7 mouse cellular contexts compared by ENCODE assay signal in genomic region chr19:10880975-10881425, GRCm38 (mm10). TPM values are rescaled to one million over a fixed set of nuclear protein-coding genes. Genes with fewer than 3 reads are reported as not detected.
DNase-seq lines count a peak whose midpoint lies in the region; ATAC-seq and TF ChIP-seq lines count a peak whose summit lies in the region.

No protein-coding gene starts in this region.

- H3K27me3 ChIP-seq in spleen, adult 2 months (ENCODE audit: control insufficient read depth, insufficient read depth, low read length) = no peaks in the 10 kb centered on the region
- H3K27me3 ChIP-seq in neural tube, embryonic 13.5 days = no peaks in the 10 kb centered on the region

- no peak for DNase-seq in spleen, adult 2 months (ENCODE audit: low read depth in 1 of 2, low spot score in 2 of 2)
- DNase-seq in spleen, postnatal 4 days (ENCODE audit: low spot score in 2 of 2) = no peak
- DNase-seq in retina, postnatal 1 day = no peak
- no peak for DNase-seq in layer of hippocampus, adult 8-10 months (ENCODE audit: low spot score in 2 of 2)

- 2% methylated on average over 13 of the region's 14 CpGs for WGBS in spleen, adult 2 months
- 0% methylated on average over 13 of the region's 14 CpGs for WGBS in neural tube, embryonic 13.5 days

- TF ChIP-seq POLR2A in spleen, adult 2 months (IDR thresholded peaks at IDR 0.05; ENCODE audit: low read depth, low read length) = no peak

- peak overlapping the region; percentile 39; the same call in 1 of the 2 replicates for H3K27ac ChIP-seq in spleen, adult 2 months (ENCODE audit: insufficient read depth, low read length)
- H3K27ac ChIP-seq in neural tube, embryonic 13.5 days (replicated peaks) = peak overlapping the region; percentile 98

- no peaks in the 10 kb centered on the region for H3K9me3 ChIP-seq in neural tube, embryonic 13.5 days

- peak overlapping the region; percentile 74 for H3K4me3 ChIP-seq in spleen, adult 2 months (ENCODE audit: extremely low read depth, insufficient read depth, insufficient read length)
- peak overlapping the region; percentile 68 for H3K4me3 ChIP-seq in neural tube, embryonic 13.5 days

- H3K4me1 ChIP-seq in spleen, adult 2 months (ENCODE audit: control insufficient read depth, insufficient read depth, insufficient read length) = peaks cover 6% of the 10 kb centered on the region; the same call in 1 of the 2 replicates
- peaks cover 24% of the 10 kb centered on the region for H3K4me1 ChIP-seq in neural tube, embryonic 13.5 days (replicated peaks)

- no peak for TF ChIP-seq CTCF in spleen, adult 2 months (IDR thresholded peaks at IDR 0.05; ENCODE audit: extremely low read depth, insufficient read depth, insufficient read length, insufficient replicate concordance)

- H3K9ac ChIP-seq in neural tube, embryonic 13.5 days = peak overlapping the region; percentile 82

- H3K4me2 ChIP-seq in neural tube, embryonic 13.5 days = peak overlapping the region; percentile 93

- ATAC-seq in erythroid progenitor cell, adult 5-6 weeks (replicated peaks; ENCODE audit: low FRiP score, poor library complexity, severe bottlenecking) = 0 out of 2 replicates have a peak, but pooled peaks have one; percentile 10
- ATAC-seq in inflammation-experienced regulatory T-cells, adult 6 months = peak; percentile 12
- no peak; the same call in none of the 2 replicates for ATAC-seq in neural tube, embryonic 13.5 days (ENCODE audit: low read depth)

- H3K36me3 ChIP-seq in spleen, adult 2 months (ENCODE audit: control insufficient read depth, insufficient read depth, low read length) = no peaks in the 10 kb centered on the region
- H3K36me3 ChIP-seq in neural tube, embryonic 13.5 days = peaks cover 7% of the 10 kb centered on the region; the same call in 1 of the 2 replicates

RNA-seq across cellular contexts. Expression of gene Tmem109, which starts 0.8 kb away (rescaled TPM):
- polyA plus RNA-seq in spleen, adult 2 months (2012; rRNA removed) = 45.8 and 47.9 TPM in 2 replicates
- 4.7 and 9.6 TPM in 2 replicates for total RNA-seq in erythroid progenitor cell, adult 5-6 weeks (2015; ENCODE audit: low replicate concordance)
- total RNA-seq in erythroid progenitor cell, adult 5-6 weeks (2017; ENCODE audit: low replicate concordance) = 4.4 and 14.0 TPM in 2 replicates
- 10 to 100 TPM; 55.3 to 75.6 (median 64.7) TPM for polyA plus RNA-seq in inflammation-experienced regulatory T-cells, adult 6 months (2017; shearing (Covaris generic))
- 39.5 and 41.9 TPM in 2 replicates for polyA plus RNA-seq in neural tube, embryonic 13.5 days (2015; fragmentation: Nextera tagmentation; extraction: Ambion mirVana)
- 10 to 100 TPM; 48.5 to 57.8 (median 54.0) TPM for total RNA-seq in layer of hippocampus, adult 8-10 months (2022)

RNA-seq across cellular contexts. Expression of gene Tmem132a, which starts 11.3 kb away (rescaled TPM):
- polyA plus RNA-seq in spleen, adult 2 months (2012; rRNA removed) = 4.9 TPM in 2 replicates
- total RNA-seq in erythroid progenitor cell, adult 5-6 weeks (2015; ENCODE audit: low replicate concordance) = not detected in 2 replicates
- total RNA-seq in erythroid progenitor cell, adult 5-6 weeks (2017; ENCODE audit: low replicate concordance) = not detected in 2 replicates
- polyA plus RNA-seq in inflammation-experienced regulatory T-cells, adult 6 months (2017; shearing (Covaris generic)) = 1 to 10 TPM in 1 of 3 experiments, under 1 TPM in 1, not detected in 1; 0.86 to 1.0 TPM
- polyA plus RNA-seq in neural tube, embryonic 13.5 days (2015; fragmentation: Nextera tagmentation; extraction: Ambion mirVana) = 154 and 169 TPM in 2 replicates
- 100 to 1,000 TPM; 132 to 156 (median 148) TPM for total RNA-seq in layer of hippocampus, adult 8-10 months (2022)

RNA-seq across cellular contexts. Expression of gene Prpf19, which starts 14.0 kb away (rescaled TPM):
- 146 and 181 TPM in 2 replicates for polyA plus RNA-seq in spleen, adult 2 months (2012; rRNA removed)
- total RNA-seq in erythroid progenitor cell, adult 5-6 weeks (2015; ENCODE audit: low replicate concordance) = 18.4 and 19.5 TPM in 2 replicates
- 17.7 and 21.6 TPM in 2 replicates for total RNA-seq in erythroid progenitor cell, adult 5-6 weeks (2017; ENCODE audit: low replicate concordance)
- 10 to 100 TPM in 2 of 3 experiments, 1 to 10 TPM in 1; 6.2 to 26.0 (median 20.2) TPM for polyA plus RNA-seq in inflammation-experienced regulatory T-cells, adult 6 months (2017; shearing (Covaris generic))
- 37.3 and 41.7 TPM in 2 replicates for polyA plus RNA-seq in neural tube, embryonic 13.5 days (2015; fragmentation: Nextera tagmentation; extraction: Ambion mirVana)
- total RNA-seq in layer of hippocampus, adult 8-10 months (2022) = 100 to 1,000 TPM; 188 to 216 (median 197) TPM

RNA-seq across cellular contexts. Expression of gene Zp1, which starts 39.4 kb away (rescaled TPM):
- polyA plus RNA-seq in spleen, adult 2 months (2012; rRNA removed) = 0.04 TPM in 2 replicates
- total RNA-seq in erythroid progenitor cell, adult 5-6 weeks (2015; ENCODE audit: low replicate concordance) = not detected in 2 replicates
- not detected in 2 replicates for total RNA-seq in erythroid progenitor cell, adult 5-6 weeks (2017; ENCODE audit: low replicate concordance)
- polyA plus RNA-seq in inflammation-experienced regulatory T-cells, adult 6 months (2017; shearing (Covaris generic)) = not detected
- not detected in 2 replicates for polyA plus RNA-seq in neural tube, embryonic 13.5 days (2015; fragmentation: Nextera tagmentation; extraction: Ambion mirVana)
- total RNA-seq in layer of hippocampus, adult 8-10 months (2022) = not detected

RNA-seq across cellular contexts. Expression of gene Slc15a3, which starts 41.5 kb away (rescaled TPM):
- 39.7 and 45.4 TPM in 2 replicates for polyA plus RNA-seq in spleen, adult 2 months (2012; rRNA removed)
- 1.8 and 3.8 TPM in 2 replicates for total RNA-seq in erythroid progenitor cell, adult 5-6 weeks (2015; ENCODE audit: low replicate concordance)
- 2.4 TPM in 1 of 2 replicates, not detected in the other for total RNA-seq in erythroid progenitor cell, adult 5-6 weeks (2017; ENCODE audit: low replicate concordance)
- 10 to 100 TPM in 1 of 3 experiments, 1 to 10 TPM in 2; 3.2 to 16.7 (median 3.3) TPM for polyA plus RNA-seq in inflammation-experienced regulatory T-cells, adult 6 months (2017; shearing (Covaris generic))
- polyA plus RNA-seq in neural tube, embryonic 13.5 days (2015; fragmentation: Nextera tagmentation; extraction: Ambion mirVana) = 0.12 and 0.33 TPM in 2 replicates
- total RNA-seq in layer of hippocampus, adult 8-10 months (2022) = 10 to 100 TPM in 2 of 4 experiments, 1 to 10 TPM in 2; 1.1 to 19.4 (median 6.8) TPM

Comparison
In these comparisons a context has a peak if more than half of its experiments do, and no peak if none do; other contexts are left out.
1. RNA of gene Tmem132a, which starts 11.3 kb away (polyA plus RNA-seq): 154 to 169 TPM in neural tube, embryonic 13.5 days; 4.9 TPM in spleen, adult 2 months and 0.86 to 1.0 TPM in inflammation-experienced regulatory T-cells, adult 6 months; every median in the first group is over 10 times any median in the second.